Mouse (Mus musculus): ENCODE measurements at regions not wholly inside any gene's neighbourhood (a gene's known extent, or its start where the extent isn't known, plus 50 kb on each side); places are given as distances from the start of the nearest gene placed in this dataset.

GRCm38 (mm10) chr11:109088488-109089252 is 55.5 kb downstream of the E030025P04Rik start:
- TF ChIP-seq CTCF (IDR thresholded peaks at IDR 0.05; ENCODE audit: low read depth, low read length) (no peak), POLR2A (IDR thresholded peaks at IDR 0.05; ENCODE audit: borderline replicate concordance, low read depth, low read length) (no peak)
- peaks cover 19% of the 10 kb centered on the region for H3K4me1 ChIP-seq (ENCODE audit: control insufficient read depth, insufficient read depth, low read length)
- 0 out of 2 replicates have a peak overlapping the region, but pooled peaks have one; percentile 1 for H3K4me3 ChIP-seq (ENCODE audit: insufficient read depth, low read length)
- H3K27ac ChIP-seq (ENCODE audit: insufficient read depth, low read depth, low read length) = peak overlapping the region; percentile 35

DNA sequence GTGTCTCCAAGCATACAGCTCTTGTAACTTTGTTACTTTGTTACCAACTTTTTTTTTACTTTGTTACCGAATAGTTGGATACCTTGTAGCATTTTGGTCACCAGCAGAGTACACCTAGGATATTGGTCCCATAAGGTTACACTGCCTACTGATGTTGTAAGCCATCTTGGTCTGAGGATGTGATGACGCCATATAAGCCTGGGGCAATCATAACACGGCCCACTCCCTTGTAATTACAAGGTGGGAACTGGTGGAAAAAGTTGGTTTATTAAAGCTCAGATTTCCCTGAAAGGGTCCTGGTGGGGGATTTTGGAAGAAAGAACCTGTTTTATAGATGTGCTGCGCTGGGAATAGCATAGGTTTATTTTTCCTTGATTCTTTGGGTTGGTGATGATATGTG is 62.2 kb downstream of the E030025P04Rik start:
- Histone ChIP-seq H3K4me3 (ENCODE audit: insufficient read depth, low read length) (no peak overlapping the region), H3K4me1 (ENCODE audit: control insufficient read depth, insufficient read depth, low read length) (peaks cover 6% of the 10 kb centered on the region; the same call in 1 of the 2 replicates), H3K27ac (ENCODE audit: insufficient read depth, low read depth, low read length) (no peak overlapping the region)
- TF ChIP-seq CTCF (IDR thresholded peaks at IDR 0.05; ENCODE audit: low read depth, low read length) (no peak), POLR2A (IDR thresholded peaks at IDR 0.05; ENCODE audit: borderline replicate concordance, low read depth, low read length) (no peak)

- Histone ChIP-seq H3K27ac (ENCODE audit: insufficient read depth, low read depth, low read length) (no peak overlapping the region), H3K4me3 (ENCODE audit: insufficient read depth, low read length) (no peak overlapping the region), H3K4me1 (ENCODE audit: control insufficient read depth, insufficient read depth, low read length) (peaks cover 6% of the 10 kb centered on the region; the same call in 1 of the 2 replicates)
- no peak for TF ChIP-seq CTCF (IDR thresholded peaks at IDR 0.05; ENCODE audit: low read depth, low read length)
- TF ChIP-seq POLR2A (IDR thresholded peaks at IDR 0.05; ENCODE audit: borderline replicate concordance, low read depth, low read length) = no peak
Measured at GRCm38 (mm10) chr11:109081454-109081853, 62.7 kb downstream of the E030025P04Rik start.

GRCm38 (mm10) chr11:109080847-109081415 is 63.2 kb downstream of the E030025P04Rik start:
- H3K4me3 ChIP-seq (ENCODE audit: insufficient read depth, low read length) = no peak overlapping the region
- peaks cover 6% of the 10 kb centered on the region; the same call in 1 of the 2 replicates for H3K4me1 ChIP-seq (ENCODE audit: control insufficient read depth, insufficient read depth, low read length)
- no peak overlapping the region for H3K27ac ChIP-seq (ENCODE audit: insufficient read depth, low read depth, low read length)
- TF ChIP-seq CTCF (IDR thresholded peaks at IDR 0.05; ENCODE audit: low read depth, low read length) (no peak), POLR2A (IDR thresholded peaks at IDR 0.05; ENCODE audit: borderline replicate concordance, low read depth, low read length) (no peak)

GRCm38 (mm10) chr11:109079466-109079865 is 64.7 kb downstream of the E030025P04Rik start:
- no peak for TF ChIP-seq POLR2A (IDR thresholded peaks at IDR 0.05; ENCODE audit: borderline replicate concordance, low read depth, low read length)
- TF ChIP-seq CTCF (IDR thresholded peaks at IDR 0.05; ENCODE audit: low read depth, low read length) = no peak
- peaks cover 6% of the 10 kb centered on the region; the same call in 1 of the 2 replicates for H3K4me1 ChIP-seq (ENCODE audit: control insufficient read depth, insufficient read depth, low read length)
- H3K27ac ChIP-seq (ENCODE audit: insufficient read depth, low read depth, low read length) = no peak overlapping the region
- H3K4me3 ChIP-seq (ENCODE audit: insufficient read depth, low read length) = no peak overlapping the region

DNA sequence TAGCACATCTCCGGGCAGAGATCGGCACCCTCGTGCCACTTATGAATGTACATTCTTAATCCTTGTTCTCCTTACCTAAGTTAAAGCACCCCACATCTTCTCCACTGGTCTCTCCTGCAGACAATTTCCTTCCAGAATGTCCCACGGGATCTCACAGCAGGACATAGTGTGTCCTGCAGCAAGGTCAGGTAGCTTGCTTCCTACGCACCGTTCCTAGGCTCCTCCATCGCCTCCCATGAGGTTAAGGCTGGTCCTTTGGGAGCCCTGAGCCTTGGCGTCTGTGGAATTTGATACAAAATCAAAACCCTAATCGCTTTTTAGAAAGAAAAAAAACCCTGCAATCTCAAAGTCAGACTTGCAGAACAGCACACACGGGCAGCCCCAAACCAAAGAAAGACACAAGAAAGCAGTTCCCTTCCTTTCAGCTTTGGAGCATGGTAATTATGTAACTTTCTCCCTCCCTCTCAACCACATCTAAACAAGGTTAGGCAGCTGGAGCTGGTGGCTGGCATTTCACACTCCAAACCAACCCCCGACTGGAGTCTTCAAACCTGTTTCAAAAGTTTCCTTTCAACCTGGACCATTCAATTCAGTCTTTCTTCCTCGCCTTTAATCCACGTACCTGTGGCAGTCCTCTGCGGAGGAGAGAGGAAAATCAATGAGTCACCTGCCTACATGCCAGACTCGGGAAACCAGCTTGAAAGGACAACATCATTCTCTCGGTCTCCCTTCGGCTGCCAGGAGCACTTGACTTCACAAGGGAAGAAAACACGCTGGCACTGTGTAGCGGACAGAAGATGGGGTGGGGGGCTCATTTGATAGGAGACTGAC is 67.4 kb downstream of the E030025P04Rik start:
- Histone ChIP-seq H3K4me3 (ENCODE audit: insufficient read depth, low read length) (no peak overlapping the region), H3K4me1 (ENCODE audit: control insufficient read depth, insufficient read depth, low read length) (peaks cover 9% of the 10 kb centered on the region), H3K27ac (ENCODE audit: insufficient read depth, low read depth, low read length) (no peak overlapping the region)
- TF ChIP-seq POLR2A (IDR thresholded peaks at IDR 0.05; ENCODE audit: borderline replicate concordance, low read depth, low read length) (no peak), CTCF (IDR thresholded peaks at IDR 0.05; ENCODE audit: low read depth, low read length) (no peak)

- Histone ChIP-seq H3K4me3 (ENCODE audit: insufficient read depth, low read length) (no peak overlapping the region), H3K4me1 (ENCODE audit: control insufficient read depth, insufficient read depth, low read length) (peaks cover 13% of the 10 kb centered on the region), H3K27ac (ENCODE audit: insufficient read depth, low read depth, low read length) (no peak overlapping the region)
- no peak for TF ChIP-seq POLR2A (IDR thresholded peaks at IDR 0.05; ENCODE audit: borderline replicate concordance, low read depth, low read length)
- no peak for TF ChIP-seq CTCF (IDR thresholded peaks at IDR 0.05; ENCODE audit: low read depth, low read length)
Measured at GRCm38 (mm10) chr11:109071340-109071739, 72.8 kb downstream of the E030025P04Rik start.

DNA sequence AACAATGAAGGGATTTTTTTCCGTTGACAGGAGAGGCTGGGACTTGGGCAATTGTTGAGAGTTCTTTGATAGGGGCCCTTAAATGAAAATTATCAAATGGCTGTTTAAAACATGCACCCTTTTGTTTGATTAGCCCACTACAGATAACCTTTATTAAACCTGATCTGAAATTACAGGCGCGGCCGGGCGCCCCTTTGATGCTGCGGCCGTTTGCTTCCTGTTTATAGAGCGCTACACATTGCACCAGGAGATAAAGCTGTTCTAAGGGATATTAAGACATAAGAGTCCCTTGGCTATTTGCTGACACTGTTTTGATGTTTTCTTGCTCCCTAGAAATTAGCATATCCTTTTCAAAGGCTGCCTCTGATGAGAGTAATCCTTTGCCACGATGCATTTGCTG is 73.8 kb downstream of the E030025P04Rik start:
- no peak overlapping the region for H3K4me3 ChIP-seq (ENCODE audit: insufficient read depth, low read length)
- no peak overlapping the region for H3K27ac ChIP-seq (ENCODE audit: insufficient read depth, low read depth, low read length)
- peaks cover 13% of the 10 kb centered on the region for H3K4me1 ChIP-seq (ENCODE audit: control insufficient read depth, insufficient read depth, low read length)
- no peak for TF ChIP-seq CTCF (IDR thresholded peaks at IDR 0.05; ENCODE audit: low read depth, low read length)
- TF ChIP-seq POLR2A (IDR thresholded peaks at IDR 0.05; ENCODE audit: borderline replicate concordance, low read depth, low read length) = no peak

- H3K4me1 ChIP-seq (ENCODE audit: control insufficient read depth, insufficient read depth, low read length) = peaks cover 19% of the 10 kb centered on the region
- TF ChIP-seq CTCF (IDR thresholded peaks at IDR 0.05; ENCODE audit: low read depth, low read length) = no peak
- no peak overlapping the region for H3K4me3 ChIP-seq (ENCODE audit: insufficient read depth, low read length)
- H3K27ac ChIP-seq (ENCODE audit: insufficient read depth, low read depth, low read length) = no peak overlapping the region
Measured at GRCm38 (mm10) chr11:109069326-109069709, 74.9 kb downstream of the E030025P04Rik start.

All from bone marrow macrophage, adult 2 months (primary cell).